Mouse (Mus musculus) embryonic facial prominence, embryonic 12.5 days (tissue): ENCODE results near the gene Sptan1. TPM values are rescaled to one million over a fixed set of nuclear protein-coding genes. Genes with fewer than 3 reads are reported as not detected.
A peak's percentile ranks its signal among the peaks of the same experiment; 100 is the strongest.

Source experiments
- ATAC-seq: fragments of 200-750 bp; cut with Nextera tagmentation; 2 replicates; pipeline ENCODE4 v1.8.0; 2017; ENCODE audit not compliant: insufficient number of reproducible peaks, insufficient read depth, low FRiP score, low TSS enrichment
- H3K27ac ChIP-seq: fragments of 300-500 bp; sonication (generic); 2 replicates; pipeline ENCODE4 v1.5.1; 2016; ENCODE audit warnings: mild to moderate bottlenecking
- H3K27me3 ChIP-seq: fragments of 300-500 bp; sonication (generic); 2 replicates; pipeline ENCODE4 v1.6.1; 2016; ENCODE audit warnings: mild to moderate bottlenecking, moderate library complexity
- H3K36me3 ChIP-seq: fragments of 300-500 bp; sonication (generic); 2 replicates; pipeline ENCODE4 v1.6.1; 2016; ENCODE audit warnings: mild to moderate bottlenecking
- H3K4me1 ChIP-seq: fragments of 300-500 bp; sonication (generic); 2 replicates; pipeline ENCODE4 v1.6.1; 2016
- H3K4me2 ChIP-seq: fragments of 300-500 bp; sonication (generic); replicated peaks from 2 replicates; pipeline ENCODE4 v1.6.1; 2016; ENCODE audit warnings: mild to moderate bottlenecking, moderate library complexity
- H3K4me3 ChIP-seq: fragments of 300-500 bp; sonication (generic); 2 replicates; pipeline ENCODE4 v1.5.1; 2016; ENCODE audit warnings: mild to moderate bottlenecking
- H3K9ac ChIP-seq: fragments of 300-500 bp; sonication (generic); 2 replicates; pipeline ENCODE4 v1.6.1; 2016; ENCODE audit warnings: mild to moderate bottlenecking, moderate library complexity
- H3K9me3 ChIP-seq: fragments of 300-500 bp; sonication (generic); 2 replicates; pipeline ENCODE4 v1.6.1; 2016; ENCODE audit warnings: mild to moderate bottlenecking, moderate library complexity
- WGBS: fragments of 180-500 bp; shearing (Covaris S2); methylation state at CpG from one replicate; pipeline ENCODE4 v1.1.7; 2016; 5-methylcytosine and 5-hydroxymethylcytosine counted together
- polyA plus RNA-seq: library from polyadenylated mRNA; unstranded; fragments of >200 nt; fragmentation: Nextera tagmentation; extraction: Ambion mirVana; gene quantifications from 2 replicates; pipeline ENCODE4 v1.2.1, GENCODE M21; 2016

Gene Sptan1
- polyA plus RNA-seq, 1 experiment from 2014 or later: 101 TPM

- peak overlapping the region; percentile 70 for H3K9ac ChIP-seq
- H3K4me1 ChIP-seq: peaks cover 35% of the 10 kb centered on the region
- no peak for ATAC-seq
- H3K4me3 ChIP-seq: peak overlapping the region; percentile 58
- H3K4me2 ChIP-seq: peak overlapping the region; percentile 62
- peak overlapping the region; percentile 93 for H3K27ac ChIP-seq
- no peaks in the 10 kb centered on the region for H3K27me3 ChIP-seq
- H3K36me3 ChIP-seq: peaks cover under 1% of the 10 kb centered on the region; the same call in 1 of the 2 replicates
- no peaks in the 10 kb centered on the region for H3K9me3 ChIP-seq
- WGBS: 6% methylated on average over 8 of the region's 8 CpGs
These were observed 97.9 kb downstream of the Sptan1 start for GRCm38 (mm10) chr2:30063235-30063634.

DNA sequence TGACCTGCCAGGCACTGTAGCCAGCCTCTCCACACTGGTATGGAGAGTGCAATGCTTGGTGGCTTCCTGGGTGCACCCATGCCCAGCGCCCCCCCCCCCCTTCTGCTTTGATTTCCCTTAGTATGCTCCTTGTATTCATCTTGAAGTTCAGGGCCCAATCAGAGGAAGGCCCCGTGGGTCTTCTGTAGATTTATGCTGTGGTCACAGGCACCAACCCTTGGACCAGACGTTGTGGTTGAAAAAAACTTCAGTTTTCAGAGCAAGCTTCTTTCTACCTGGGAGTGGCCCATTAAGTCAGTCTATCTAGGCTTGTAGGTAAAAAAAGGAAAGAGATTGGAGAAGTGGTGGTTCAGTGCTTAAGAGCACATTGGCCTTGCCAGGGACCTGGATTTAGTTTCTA is 98.4 kb downstream of the Sptan1 start:
- WGBS: 13% methylated on average over 2 of the region's 3 CpGs
- Histone ChIP-seq H3K9me3 (no peaks in the 10 kb centered on the region), H3K9ac (peak overlapping the region; percentile 70; the same call in 1 of the 2 replicates), H3K27me3 (no peaks in the 10 kb centered on the region), H3K4me3 (peak overlapping the region; percentile 58), H3K27ac (no peak overlapping the region; the same call in 1 of the 2 replicates), H3K36me3 (peaks cover 6% of the 10 kb centered on the region), H3K4me2 (peak overlapping the region; percentile 62), H3K4me1 (peaks cover 39% of the 10 kb centered on the region)
- no peak for ATAC-seq

GRCm38 (mm10) chr2:30064298-30064697 is 98.9 kb downstream of the Sptan1 start:
- H3K4me1 ChIP-seq: peaks cover 39% of the 10 kb centered on the region
- H3K36me3 ChIP-seq: peaks cover 11% of the 10 kb centered on the region
- peak overlapping the region; percentile 62 for H3K4me2 ChIP-seq
- no peaks in the 10 kb centered on the region for H3K9me3 ChIP-seq
- H3K4me3 ChIP-seq: peak overlapping the region; percentile 58; the same call in 1 of the 2 replicates
- no peak for ATAC-seq
- no peaks in the 10 kb centered on the region for H3K27me3 ChIP-seq
- H3K9ac ChIP-seq: no peak overlapping the region
- no peak overlapping the region for H3K27ac ChIP-seq
- WGBS: 40% methylated on average over 3 of the region's 3 CpGs

GRCm38 (mm10) chr2:30066046-30066901 is 100.9 kb downstream of the Sptan1 start:
- Histone ChIP-seq H3K9ac (peak overlapping the region; percentile 100), H3K9me3 (no peaks in the 10 kb centered on the region), H3K27me3 (no peaks in the 10 kb centered on the region), H3K4me3 (peak overlapping the region; percentile 100), H3K27ac (peak overlapping the region; percentile 100), H3K4me1 (peaks cover 37% of the 10 kb centered on the region), H3K4me2 (peak overlapping the region; percentile 67), H3K36me3 (peaks cover 23% of the 10 kb centered on the region)
- WGBS: under 1% methylated on average over 72 of the region's 101 CpGs
- peak; percentile 94 for ATAC-seq

DNA sequence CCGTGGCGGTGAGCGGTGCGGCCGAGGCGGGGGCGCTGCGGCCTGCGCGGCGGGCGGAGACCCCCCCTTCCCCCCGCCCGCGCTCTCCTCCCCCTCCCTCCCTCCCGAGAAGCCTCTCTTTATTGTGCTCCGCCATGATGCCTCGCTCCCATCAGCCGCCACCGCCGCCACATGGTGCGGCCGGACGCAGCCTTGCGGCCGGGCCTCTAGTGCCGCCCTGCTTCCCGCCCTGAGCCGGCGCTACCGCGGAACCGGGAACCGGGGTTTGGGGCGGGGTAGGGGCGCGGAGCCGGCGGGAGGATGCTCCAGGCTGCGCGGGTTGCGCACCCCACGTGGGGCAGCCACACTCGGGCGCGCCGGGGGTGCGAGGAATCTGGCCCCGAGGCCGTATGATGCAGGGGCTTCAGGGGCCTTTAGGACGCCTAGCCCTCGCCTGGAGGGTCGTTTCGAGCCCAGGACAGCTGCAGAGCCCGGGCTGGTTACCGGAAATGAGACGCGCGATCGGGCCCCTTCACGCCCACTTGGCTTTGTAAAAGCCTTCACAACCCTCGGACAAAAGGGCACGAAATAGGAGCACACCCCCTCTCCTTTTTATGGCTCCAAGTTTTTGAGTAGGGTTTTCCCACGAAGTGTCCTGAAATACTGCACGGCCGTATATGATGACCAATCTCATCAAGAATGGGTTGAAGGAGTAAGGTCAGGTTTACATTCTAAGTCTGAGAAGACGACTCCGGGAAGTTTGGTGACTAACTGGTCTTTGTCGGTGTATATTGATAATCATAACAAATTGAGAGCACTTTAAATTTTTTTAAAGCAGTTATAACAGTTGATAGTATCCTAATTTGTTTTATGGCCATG is 101.9 kb downstream of the Sptan1 start:
- no peaks in the 10 kb centered on the region for H3K27me3 ChIP-seq
- peak overlapping the region; percentile 67 for H3K4me2 ChIP-seq
- H3K4me3 ChIP-seq: peak overlapping the region; percentile 100
- H3K27ac ChIP-seq: peak overlapping the region; percentile 100
- H3K9ac ChIP-seq: peak overlapping the region; percentile 100
- H3K9me3 ChIP-seq: no peaks in the 10 kb centered on the region
- peaks cover 33% of the 10 kb centered on the region for H3K4me1 ChIP-seq
- peaks cover 23% of the 10 kb centered on the region for H3K36me3 ChIP-seq
- under 1% methylated on average over 48 of the region's 69 CpGs for WGBS
- ATAC-seq: 0 out of 2 replicates have a peak, but pooled peaks have one; percentile 1

- peak overlapping the region; percentile 100 for H3K9ac ChIP-seq
- no peaks in the 10 kb centered on the region for H3K9me3 ChIP-seq
- H3K4me1 ChIP-seq: peaks cover 32% of the 10 kb centered on the region
- no peaks in the 10 kb centered on the region for H3K27me3 ChIP-seq
- H3K4me3 ChIP-seq: peak overlapping the region; percentile 100
- peak overlapping the region; percentile 67 for H3K4me2 ChIP-seq
- ATAC-seq: no peak
- H3K36me3 ChIP-seq: peaks cover 30% of the 10 kb centered on the region
- 25% methylated on average over 7 of the region's 7 CpGs for whole genome bisulfite sequencing
- H3K27ac ChIP-seq: no peak overlapping the region
These were observed 102.6 kb downstream of the Sptan1 start for GRCm38 (mm10) chr2:30067962-30068361.

GRCm38 (mm10) chr2:30072875-30073274 is 107.5 kb downstream of the Sptan1 start:
- peaks cover 6% of the 10 kb centered on the region for H3K4me1 ChIP-seq
- H3K36me3 ChIP-seq: peaks cover 41% of the 10 kb centered on the region
- no peak overlapping the region for H3K27ac ChIP-seq

DNA sequence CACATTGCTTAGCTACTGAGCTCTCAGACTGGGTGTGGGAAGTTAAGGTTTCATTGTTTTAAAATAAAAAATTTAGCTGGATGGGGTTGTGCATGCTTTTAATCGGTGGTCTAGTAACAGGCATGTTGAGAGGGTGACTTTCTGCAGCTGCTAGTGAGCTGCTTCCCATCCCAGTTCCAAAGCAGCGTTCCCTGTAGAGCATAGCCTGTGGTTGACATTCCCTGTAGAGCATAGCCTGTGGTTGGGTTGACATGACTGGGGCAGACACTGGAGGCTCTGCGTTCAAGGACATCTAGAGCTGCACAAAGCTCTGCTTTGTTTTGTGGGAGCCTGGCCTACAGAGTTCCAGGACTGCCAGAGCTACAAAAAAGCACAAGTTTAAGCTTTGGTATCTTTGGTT is 107.9 kb downstream of the Sptan1 start:
- WGBS: 74% methylated on average over 3 of the region's 3 CpGs
- Histone ChIP-seq H3K27ac (no peak overlapping the region), H3K4me3 (no peak overlapping the region), H3K4me1 (peaks cover 9% of the 10 kb centered on the region), H3K9ac (no peak overlapping the region), H3K9me3 (no peaks in the 10 kb centered on the region), H3K27me3 (no peaks in the 10 kb centered on the region), H3K4me2 (no peak overlapping the region), H3K36me3 (peaks cover 40% of the 10 kb centered on the region)
- no peak for ATAC-seq

More at GRCm38 (mm10) chr2:30072875-30073274, 107.5 kb downstream of the Sptan1 start:
- Histone ChIP-seq H3K4me2 (no peak overlapping the region), H3K4me3 (no peak overlapping the region), H3K27me3 (no peaks in the 10 kb centered on the region), H3K9me3 (no peaks in the 10 kb centered on the region), H3K9ac (no peak overlapping the region)
- 78% methylated on average over 7 of the region's 7 CpGs for WGBS
- no peak for ATAC-seq

- H3K4me1 ChIP-seq: peaks cover 10% of the 10 kb centered on the region
- H3K9ac ChIP-seq: no peak overlapping the region
- H3K4me3 ChIP-seq: no peak overlapping the region
- H3K36me3 ChIP-seq: peaks cover 19% of the 10 kb centered on the region
- no peak overlapping the region for H3K27ac ChIP-seq
- 79% methylated on average over 3 of the region's 3 CpGs for WGBS
- ATAC-seq: no peak
- no peak overlapping the region for H3K4me2 ChIP-seq
- no peaks in the 10 kb centered on the region for H3K27me3 ChIP-seq
- H3K9me3 ChIP-seq: no peaks in the 10 kb centered on the region
These were observed 110.3 kb downstream of the Sptan1 start for GRCm38 (mm10) chr2:30075625-30076024.

DNA sequence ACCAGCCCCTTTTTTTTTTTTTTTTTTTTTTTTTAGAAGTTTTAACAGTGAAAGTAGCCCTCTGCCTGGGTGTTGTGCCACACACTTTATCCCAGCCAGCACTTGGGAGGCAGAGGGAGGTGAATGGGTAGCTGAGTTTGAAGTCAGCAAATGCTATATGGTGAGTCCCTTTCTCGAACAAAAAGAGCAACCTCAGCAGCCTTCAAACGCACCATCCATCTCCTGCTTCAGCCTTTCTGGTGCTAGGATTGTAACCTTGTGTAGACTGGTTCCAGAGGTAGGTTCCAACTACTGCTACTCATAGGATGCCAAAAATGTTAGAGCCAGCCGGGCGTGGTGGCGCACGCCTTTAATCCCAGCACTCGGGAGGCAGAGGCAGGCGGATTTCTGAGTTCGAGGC is 111.1 kb downstream of the Sptan1 start:
- H3K27me3 ChIP-seq: no peaks in the 10 kb centered on the region
- H3K36me3 ChIP-seq: peaks cover 18% of the 10 kb centered on the region
- H3K4me1 ChIP-seq: peaks cover 10% of the 10 kb centered on the region
- WGBS: 92% methylated on average over 9 of the region's 9 CpGs
- H3K9ac ChIP-seq: no peak overlapping the region
- H3K4me2 ChIP-seq: no peak overlapping the region
- H3K4me3 ChIP-seq: no peak overlapping the region
- H3K9me3 ChIP-seq: no peaks in the 10 kb centered on the region
- no peak overlapping the region for H3K27ac ChIP-seq
- ATAC-seq: no peak

DNA sequence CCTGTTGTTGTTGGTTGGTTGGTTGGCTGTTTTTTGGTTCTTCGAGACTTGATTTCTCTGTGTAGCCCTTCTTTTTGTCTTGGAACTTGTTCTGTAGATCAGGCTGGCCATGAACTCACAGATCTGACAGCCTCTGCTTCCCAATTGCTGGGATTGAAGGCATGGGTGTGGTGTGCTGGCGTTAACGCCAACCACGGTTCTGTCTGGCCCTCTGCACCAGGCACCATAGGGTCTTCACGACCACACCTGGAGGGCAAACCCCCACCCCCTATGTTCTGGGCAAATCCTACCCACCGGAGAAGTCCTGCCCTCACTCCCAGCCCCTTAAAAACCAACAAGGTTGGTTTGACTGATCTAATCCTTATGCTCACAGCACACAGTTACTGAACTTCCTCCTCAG is 111.6 kb downstream of the Sptan1 start:
- ATAC-seq: no peak
- H3K4me2 ChIP-seq: peak overlapping the region; percentile 94
- no peaks in the 10 kb centered on the region for H3K27me3 ChIP-seq
- peak overlapping the region; percentile 54 for H3K4me3 ChIP-seq
- peak overlapping the region; percentile 37 for H3K27ac ChIP-seq
- WGBS: 63% methylated on average over 6 of the region's 6 CpGs
- peaks cover 18% of the 10 kb centered on the region for H3K36me3 ChIP-seq
- H3K9me3 ChIP-seq: no peaks in the 10 kb centered on the region
- H3K9ac ChIP-seq: peak overlapping the region; percentile 52; the same call in 1 of the 2 replicates
- H3K4me1 ChIP-seq: peaks cover 10% of the 10 kb centered on the region
